Mouse (Mus musculus) hindbrain, postnatal 0 days (tissue): ENCODE measurements around the gene Atf2. TPM values are rescaled to one million over a fixed set of nuclear protein-coding genes. Genes with fewer than 3 reads are reported as not detected.

ENCODE experiments used
- ATAC-seq: fragments of 200-750 bp; cut with Nextera tagmentation; 2 replicates; pipeline ENCODE4 v1.8.0; 2017; ENCODE audit warnings: mild to moderate bottlenecking, moderate TSS enrichment, moderate library complexity
- DNase-seq: peaks from one replicate; pipeline ENCODE4 v3.0.0-alpha.2; 2015; ENCODE audit warnings: low spot score
- H3K27ac ChIP-seq: fragments of 300-500 bp; sonication (generic); 2 replicates; pipeline ENCODE4 v1.5.1; 2014; ENCODE audit warnings: mild to moderate bottlenecking
- H3K27me3 ChIP-seq: fragments of 300-500 bp; sonication (generic); 2 replicates; pipeline ENCODE4 v1.6.1; 2014; ENCODE audit warnings: low read length, mixed read lengths; ENCODE audit not compliant: insufficient read depth
- H3K36me3 ChIP-seq: fragments of 300-500 bp; sonication (generic); 2 replicates; pipeline ENCODE4 v1.6.1; 2014; ENCODE audit warnings: low read length, mixed read lengths; ENCODE audit not compliant: insufficient read depth
- H3K4me1 ChIP-seq: fragments of 300-500 bp; sonication (generic); 2 replicates; pipeline ENCODE4 v1.6.1; 2014; ENCODE audit warnings: antibody characterized with exemption, low read length, mixed read lengths; ENCODE audit not compliant: insufficient read depth
- H3K4me2 ChIP-seq: fragments of 300-500 bp; sonication (generic); 2 replicates; pipeline ENCODE4 v1.6.1; 2014; ENCODE audit warnings: low read depth, mild to moderate bottlenecking, low read length, moderate library complexity, mixed read lengths
- H3K4me3 ChIP-seq: fragments of 300-500 bp; sonication (generic); 2 replicates; pipeline ENCODE4 v1.5.1; 2014; ENCODE audit warnings: low read length
- H3K9ac ChIP-seq: fragments of 300-500 bp; sonication (generic); replicated peaks from 2 replicates; pipeline ENCODE4 v1.6.1; 2014; ENCODE audit warnings: mild to moderate bottlenecking, low read length, moderate library complexity, mixed read lengths
- H3K9me3 ChIP-seq: fragments of 300-500 bp; sonication (generic); 2 replicates; pipeline ENCODE4 v1.6.1; 2016; ENCODE audit warnings: low read length, mixed read lengths
- CTCF ChIP-seq: IDR thresholded peaks from 2 replicates; pipeline ENCODE4 v1.5.1; 2016; ENCODE audit warnings: antibody characterized with exemption, control low read depth, low read depth
- WGBS: fragments of 180-500 bp; shearing (Covaris S2); extraction: QIAGEN DNeasy Blood & Tissue Kit; methylation state at CpG from one replicate; pipeline ENCODE4 v1.1.7; 2014; 5-methylcytosine and 5-hydroxymethylcytosine counted together
- polyA plus RNA-seq: library from polyadenylated mRNA; unstranded; fragments of >200 nt; fragmentation: Nextera tagmentation; extraction: Ambion mirVana; gene quantifications from 2 replicates; pipeline ENCODE4 v1.2.1, GENCODE M21; 2015
- total RNA-seq: library from RNA; depleted of rRNA; stranded (reverse); fragments of >200 nt; gene quantifications from 2 replicates; pipeline ENCODE4 v1.2.3, GENCODE M21; 2014; rRNA removed

Atf2 gene
- total and polyA plus RNA-seq, 2 experiments from 2014 or later: 67.2 to 87.7 TPM

DNA sequence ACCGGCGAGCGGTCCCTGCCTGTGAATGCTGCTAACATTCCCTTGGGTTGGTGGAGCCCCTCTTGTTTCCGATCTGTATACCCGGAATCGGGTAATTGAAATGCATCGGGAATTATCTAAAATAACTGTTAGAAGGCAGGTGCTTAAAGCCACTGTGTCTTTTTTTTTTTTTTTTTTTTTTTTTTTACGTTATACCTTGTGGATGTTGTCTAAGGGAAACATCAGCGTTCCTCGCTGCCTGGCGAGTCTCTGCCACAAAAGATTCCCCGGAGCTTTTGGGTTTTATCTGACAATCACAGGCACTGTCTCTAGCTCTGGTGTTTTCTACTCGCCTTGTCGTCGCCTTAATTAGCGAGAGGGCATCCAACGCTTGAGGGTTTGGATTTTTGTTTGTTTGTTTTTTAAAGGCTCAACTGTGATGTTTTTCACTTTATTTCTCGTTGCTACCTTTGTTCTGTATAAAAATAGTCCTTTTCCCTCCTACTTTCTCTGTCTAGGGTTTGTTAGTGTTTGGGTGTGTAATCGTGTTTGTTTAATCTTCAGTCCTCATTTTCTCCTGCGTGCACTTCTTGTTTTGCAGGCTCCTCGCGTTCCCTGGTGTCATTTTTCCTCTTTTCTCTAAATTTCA, 116.6 kb downstream of the Atf2 start:
- DNase-seq: no peak
- Histone ChIP-seq H3K9me3 (no peaks in the 10 kb centered on the region), H3K4me2 (peak overlapping the region; percentile 59), H3K36me3 (no peaks in the 10 kb centered on the region), H3K27ac (peak overlapping the region; percentile 76), H3K4me1 (peaks cover 13% of the 10 kb centered on the region), H3K4me3 (peak overlapping the region; percentile 78), H3K9ac (peak overlapping the region; percentile 67), H3K27me3 (no peaks in the 10 kb centered on the region)
- ATAC-seq: no peak
- WGBS: under 1% methylated on average over 22 of the region's 22 CpGs
- no peak for TF ChIP-seq CTCF

DNA sequence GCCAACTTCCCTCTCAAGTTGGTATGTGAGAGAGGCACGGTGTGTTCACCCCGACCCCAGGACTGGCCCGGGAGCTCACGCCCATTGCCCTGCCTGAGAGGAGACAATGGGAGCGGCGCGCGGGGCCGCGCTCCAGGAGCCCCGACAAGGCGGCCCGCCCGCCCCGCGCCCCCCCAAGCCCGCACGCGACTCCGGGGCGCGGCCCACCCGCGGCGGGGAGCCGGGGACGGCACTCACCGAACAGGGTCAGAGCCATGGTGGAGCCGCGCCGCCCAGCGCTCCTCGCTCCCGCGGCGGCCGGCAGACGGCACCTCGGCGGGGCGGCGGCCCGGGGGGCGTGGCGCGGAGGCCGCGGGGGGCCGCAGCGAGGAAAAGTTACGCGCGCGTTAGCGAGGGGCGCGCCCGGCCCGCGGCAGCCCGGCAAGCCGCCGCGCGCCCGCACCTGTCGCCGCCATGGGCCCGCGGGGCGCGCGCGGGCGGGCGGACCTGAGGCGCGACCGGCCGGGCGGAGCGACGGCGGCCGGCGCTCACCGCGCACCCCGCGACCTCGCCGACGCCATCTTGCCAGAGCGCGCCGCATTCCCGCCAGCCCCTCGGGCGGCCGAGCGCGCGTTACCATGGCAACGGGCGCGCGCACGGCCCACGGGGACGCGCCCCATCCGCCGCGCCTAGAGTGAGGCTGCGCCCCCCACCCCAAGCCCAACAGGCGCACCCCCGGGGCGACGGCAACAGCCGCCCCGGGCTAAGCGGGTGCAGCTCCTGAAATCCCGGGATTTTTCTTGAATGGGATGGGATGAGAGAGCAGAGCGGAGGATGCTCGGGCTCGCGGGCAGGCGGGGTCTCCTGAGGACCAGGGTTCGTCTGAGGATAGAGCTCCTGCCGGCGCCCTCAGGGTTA, 117.4 kb downstream of the Atf2 start, which contains the start of gene Chn1:
Chn1 (minus strand) TSS at position 561 of the 897 bp plus-strand sequence.
- Histone ChIP-seq H3K27ac (peak within 1 kb of the TSS; percentile 76), H3K4me3 (peak within 1 kb of the TSS; percentile 78), H3K4me2 (peak within 1 kb of the TSS; percentile 59), H3K4me1 (peaks cover 7% of the 10 kb centered on the region), H3K27me3 (no peaks in the 10 kb centered on the region), H3K36me3 (no peaks in the 10 kb centered on the region), H3K9me3 (no peaks in the 10 kb centered on the region), H3K9ac (peak within 1 kb of the TSS; percentile 67)
- peak; percentile 94 for ATAC-seq
- 2% methylated on average over 79 of the region's 131 CpGs for WGBS
- no peak for TF ChIP-seq CTCF
- DNase-seq: peak; percentile 94

DNA sequence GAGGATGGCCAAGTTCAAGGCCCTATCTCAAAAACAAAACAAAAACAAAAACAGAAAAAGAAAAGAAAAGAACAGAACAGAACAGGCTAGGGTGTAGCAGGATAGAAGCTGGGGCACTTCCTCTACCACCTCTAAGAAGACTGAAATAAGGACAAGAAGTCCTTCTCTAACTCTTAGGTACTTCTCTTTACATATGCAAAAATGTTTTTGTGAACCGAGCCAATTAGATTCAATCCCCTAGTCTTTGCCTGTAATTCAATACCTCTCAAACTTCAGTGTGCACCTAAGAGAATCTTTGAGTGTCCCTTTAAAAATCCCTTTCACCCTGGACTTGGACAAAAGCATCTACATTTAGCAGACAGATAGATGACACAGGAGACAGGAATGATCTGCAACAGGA, 119.5 kb downstream of the Atf2 start:
- no peak overlapping the region for H3K27ac ChIP-seq
- no peaks in the 10 kb centered on the region for H3K36me3 ChIP-seq
- ATAC-seq (no peak), DNase-seq (no peak)
- WGBS: 15% methylated on average over 1 of the region's 1 CpGs
- no peak for TF ChIP-seq CTCF
- peak overlapping the region; percentile 78; the same call in 1 of the 2 replicates for H3K4me3 ChIP-seq
- H3K9ac ChIP-seq: no peak overlapping the region
- 0 out of 2 replicates have a peak, but pooled peaks cover 3% of the 10 kb centered on the region for H3K4me1 ChIP-seq
- peak overlapping the region; percentile 59 for H3K4me2 ChIP-seq
- H3K9me3 ChIP-seq: no peaks in the 10 kb centered on the region
- H3K27me3 ChIP-seq: no peaks in the 10 kb centered on the region

DNA sequence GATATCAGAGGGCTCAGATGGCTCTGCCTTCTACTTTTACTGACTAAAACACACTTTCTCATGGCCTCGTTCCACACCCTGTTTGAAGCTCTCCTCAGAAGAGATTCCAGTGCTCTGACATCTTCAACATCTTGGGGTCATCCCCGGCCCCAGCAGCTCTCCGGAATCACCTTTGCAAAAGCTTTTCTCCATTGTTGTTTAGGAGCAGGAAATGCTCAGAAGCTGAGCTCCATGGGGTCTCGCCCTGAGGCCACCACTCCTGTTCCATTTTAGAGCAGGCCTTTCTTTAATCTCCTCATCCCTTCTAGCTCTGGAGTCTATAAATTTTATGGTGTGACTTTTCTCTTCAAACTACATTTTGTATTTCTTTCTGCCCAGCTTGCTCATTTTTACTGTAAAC, 123.8 kb downstream of the Atf2 start:
- Histone ChIP-seq H3K36me3 (no peaks in the 10 kb centered on the region), H3K9me3 (no peaks in the 10 kb centered on the region), H3K4me2 (no peak overlapping the region), H3K27me3 (no peaks in the 10 kb centered on the region), H3K9ac (no peak overlapping the region), H3K27ac (no peak overlapping the region), H3K4me1 (0 out of 2 replicates have a peak, but pooled peaks cover 3% of the 10 kb centered on the region), H3K4me3 (no peak overlapping the region)
- DNase-seq: no peak
- TF ChIP-seq CTCF: no peak
- 79% methylated on average over 4 of the region's 4 CpGs for WGBS
- ATAC-seq: no peak

Other genes starting within 250 kb of the Atf2 start
- 95.3 and 111 TPM in 2 replicates for gene Chn1, start 117.3 kb downstream of the Atf2 start, total RNA-seq
- gene Chn1, start 117.3 kb downstream of the Atf2 start, polyA plus RNA-seq: 63.8 and 68.8 TPM in 2 replicates
- gene Atp5g3, start 18.7 kb upstream of the Atf2 start, total RNA-seq: 311 and 381 TPM in 2 replicates
- gene Atp5g3, start 18.7 kb upstream of the Atf2 start, polyA plus RNA-seq: 1,557 and 1,586 TPM in 2 replicates